Mouse (Mus musculus): ENCODE results near the gene Slc25a14.

DNA sequence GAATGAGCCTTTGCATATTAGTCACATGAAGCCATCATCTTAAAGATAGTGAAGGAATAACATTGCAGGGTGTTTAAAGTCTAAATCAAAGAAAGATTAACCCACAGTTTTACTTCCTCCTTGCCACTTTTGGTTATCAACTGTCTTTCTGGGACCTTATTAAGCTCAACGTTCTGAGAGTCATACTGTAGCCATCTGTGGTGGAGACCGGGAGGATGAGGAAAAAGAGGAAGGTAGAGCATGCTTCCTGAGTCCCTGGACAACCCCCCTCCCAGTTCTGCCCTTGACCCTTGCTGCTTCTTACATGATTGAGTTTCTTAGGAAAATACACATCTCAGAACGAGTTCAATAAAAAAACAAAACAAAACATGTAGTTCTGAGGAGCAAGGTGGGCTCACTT lies 48.5 kb downstream of the Slc25a14 start:
- TF ChIP-seq FLI1 (IDR thresholded peaks at IDR 0.05; ENCODE audit: low read length) (no peak), GATA1 (IDR thresholded peaks at IDR 0.05; ENCODE audit: borderline replicate concordance, low read length) (no peak)

Data from megakaryocyte, embryonic 14.5 days (primary cell).